In genomic region chr3:65828020-65828419, GRCm38 (mm10) we compare ENCODE assay signal across 16 mouse cellular contexts.
DNase-seq lines count a peak whose midpoint lies in the region; ATAC-seq lines count a peak whose summit lies in the region.
"Had no signal": no experiment of that assay in that cellular context is flagged by ENCODE, and none has a peak within 500 bp of the region (broad histone marks: within the 10 kb centered on the region; RNA-seq: fewer than 3 reads in every experiment).

No protein-coding gene starts in this region.

- H3K36me3 ChIP-seq in forebrain, embryonic 14.5 days (ENCODE audit: control insufficient read depth, insufficient read depth, low read length) = no peaks in the 10 kb centered on the region
- H3K36me3 ChIP-seq: embryonic facial prominence, embryonic 12.5 days; G1E; midbrain, embryonic 12.5 days; neural tube, embryonic 12.5 days had no signal

- no peak overlapping the region for H3K4me3 ChIP-seq in forebrain, embryonic 14.5 days (ENCODE audit: low read depth, low read length)
- H3K4me3 ChIP-seq: embryonic facial prominence, embryonic 12.5 days; midbrain, embryonic 12.5 days; neural tube, embryonic 12.5 days had no signal

- H3K9ac ChIP-seq in forebrain, embryonic 14.5 days (ENCODE audit: low read length) = no peak overlapping the region
- H3K9ac ChIP-seq: embryonic facial prominence, embryonic 12.5 days; midbrain, embryonic 12.5 days; neural tube, embryonic 12.5 days had no signal

- WGBS in forebrain, embryonic 14.5 days = 61% methylated on average over 3 of the region's 3 CpGs

- H3K4me2 ChIP-seq in forebrain, embryonic 14.5 days (ENCODE audit: low read length) = no peak overlapping the region
- H3K4me2 ChIP-seq: embryonic facial prominence, embryonic 12.5 days; midbrain, embryonic 12.5 days; neural tube, embryonic 12.5 days had no signal

- ATAC-seq in forebrain, embryonic 14.5 days = no peak
- ATAC-seq: activated CD4-positive, CD25-positive, alpha-beta regulatory T cell, adult 4 months had no signal

- no peaks in the 10 kb centered on the region for H3K9me3 ChIP-seq in forebrain, embryonic 14.5 days (replicated peaks; ENCODE audit: control insufficient read depth, low read length)
- H3K9me3 ChIP-seq: embryonic facial prominence, embryonic 12.5 days; G1E; midbrain, embryonic 12.5 days; neural tube, embryonic 12.5 days had no signal

- DNase-seq in gastrocnemius, adult 18-20 months (ENCODE audit: low spot score) = peak; percentile 25
- DNase-seq in gastrocnemius, postnatal 4 days (ENCODE audit: low spot score in 2 of 2) = no peak
- peak; percentile 69 for DNase-seq in left cerebral cortex, postnatal 4 days
- no peak for DNase-seq in left cerebral cortex, adult 11 months (ENCODE audit: low spot score)
- DNase-seq in cerebellum, postnatal 10 days = peak; percentile 83 to 87
- DNase-seq in heart, postnatal 10 days = peak; percentile 49 to 50
- DNase-seq in forebrain, embryonic 14.5 days (ENCODE audit: low spot score) = no peak
- DNase-seq in lung, postnatal 36 days = no peak
- DNase-seq: kidney, adult 11 months; thymus, postnatal 4 days had no signal

- H3K27ac ChIP-seq in forebrain, embryonic 14.5 days (ENCODE audit: low read depth, low read length) = no peak overlapping the region
- H3K27ac ChIP-seq: embryonic facial prominence, embryonic 12.5 days; midbrain, embryonic 12.5 days; neural tube, embryonic 12.5 days; stomach, postnatal 0 days had no signal

- peaks cover 4% of the 10 kb centered on the region; the same call in 1 of the 2 replicates for H3K4me1 ChIP-seq in forebrain, embryonic 14.5 days (ENCODE audit: control insufficient read depth, insufficient read depth, low read length)
- H3K4me1 ChIP-seq: neural tube, embryonic 12.5 days had no signal

- no peaks in the 10 kb centered on the region for H3K27me3 ChIP-seq in forebrain, embryonic 14.5 days (replicated peaks; ENCODE audit: control insufficient read depth, insufficient read depth, low read length)
- H3K27me3 ChIP-seq: embryonic facial prominence, embryonic 12.5 days; neural tube, embryonic 12.5 days had no signal

- intact Hi-C loops in left cerebral cortex, postnatal 4 days (cut with DNase I) = no loop called here
- intact Hi-C loops in heart, postnatal 10 days (cut with DNase I) = loop anchor here (2.0 kb wide), 1 partner anchor 35 kb away; no protein-coding TSS in a partner anchor

Comparison
In these comparisons a context has a peak if more than half of its experiments do, and no peak if none do; other contexts are left out.
1. DNase-seq: peak in gastrocnemius, adult 18-20 months (single experiment), left cerebral cortex, postnatal 4 days (single experiment), cerebellum, postnatal 10 days (2 of 2) and heart, postnatal 10 days (2 of 2); none in gastrocnemius, postnatal 4 days (0 of 2), left cerebral cortex, adult 11 months (single experiment), forebrain, embryonic 14.5 days (single experiment) and lung, postnatal 36 days (single experiment).